Comparison of ENCODE assay signal across 8 mouse cellular contexts in the genomic region with DNA sequence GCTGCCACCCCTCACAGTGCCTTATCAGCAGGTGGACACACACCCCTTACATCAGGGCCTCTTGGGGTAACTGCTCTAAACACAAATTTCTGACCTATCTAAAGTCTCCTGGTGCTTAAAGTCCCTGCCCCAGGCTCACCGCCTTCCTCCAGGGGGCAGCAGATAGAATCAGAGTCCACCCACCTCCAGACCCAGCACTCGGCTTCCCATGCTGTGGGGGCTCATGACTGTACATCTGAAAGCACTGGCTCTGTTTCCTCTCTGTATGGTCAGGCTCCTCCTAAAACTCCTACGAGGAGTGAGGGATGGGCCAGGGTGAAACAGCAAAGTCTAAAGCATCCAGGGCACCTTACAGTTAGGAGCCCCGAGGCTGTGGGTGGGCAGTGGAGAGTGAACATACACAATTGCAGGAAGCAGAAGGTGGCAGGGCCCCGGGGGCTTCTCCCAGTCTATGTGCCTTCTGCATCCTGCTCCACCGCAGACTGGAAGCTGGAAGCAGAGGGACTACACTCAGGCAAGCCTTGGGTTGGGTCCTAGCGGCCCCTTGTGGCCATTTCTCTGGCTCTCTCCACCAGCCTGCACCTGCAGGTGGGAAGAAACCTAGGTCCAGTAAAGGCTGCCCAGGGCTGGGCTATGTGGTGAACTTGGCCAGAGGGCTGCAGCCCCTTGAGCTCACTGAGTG. TPM values are rescaled to one million over a fixed set of nuclear protein-coding genes. Genes with fewer than 3 reads are reported as not detected.
A peak's percentile ranks its signal among the peaks of the same experiment; 100 is the strongest.
DNase-seq lines count a peak whose midpoint lies in the region; ATAC-seq and TF ChIP-seq lines count a peak whose summit lies in the region.

No protein-coding gene starts in this region.

- no peak overlapping the region for H3K4me2 ChIP-seq in hindbrain, embryonic 13.5 days
- H3K4me2 ChIP-seq in lung, postnatal 0 days (replicated peaks; ENCODE audit: low read depth, low read length), result no peak overlapping the region

- peaks cover 26% of the 10 kb centered on the region for H3K4me1 ChIP-seq in hindbrain, embryonic 13.5 days (replicated peaks)
- H3K4me1 ChIP-seq in lung, postnatal 0 days (ENCODE audit: insufficient read depth, low read depth, low read length), result no peaks in the 10 kb centered on the region

- no peak overlapping the region for H3K4me3 ChIP-seq in hindbrain, embryonic 13.5 days
- H3K4me3 ChIP-seq in lung, postnatal 0 days (ENCODE audit: low read depth, low read length), result no peak overlapping the region

- no peaks in the 10 kb centered on the region for H3K9me3 ChIP-seq in hindbrain, embryonic 13.5 days
- H3K9me3 ChIP-seq in lung, postnatal 0 days (ENCODE audit: low read length), result no peaks in the 10 kb centered on the region

- no peaks in the 10 kb centered on the region for H3K27me3 ChIP-seq in Patski
- peaks cover 15% of the 10 kb centered on the region; the same call in 1 of the 2 replicates for H3K27me3 ChIP-seq in hindbrain, embryonic 13.5 days
- no peaks in the 10 kb centered on the region for H3K27me3 ChIP-seq in lung, postnatal 0 days (replicated peaks; ENCODE audit: insufficient read depth, low read length)

- 12% methylated on average over 7 of the region's 7 CpGs for WGBS in hindbrain, embryonic 13.5 days
- WGBS in lung, postnatal 0 days, result 9% methylated on average over 7 of the region's 7 CpGs

- CTCF ChIA-PET in Patski (lab: Charles Lee), result interaction anchor here (0.6 to 1.8 kb wide), 17 partner anchors 9 to 285 kb away, joined by 3 to 9 read pairs (median 4); no protein-coding TSS in a partner anchor

- H3K36me3 ChIP-seq in hindbrain, embryonic 13.5 days, result no peaks in the 10 kb centered on the region
- H3K36me3 ChIP-seq in lung, postnatal 0 days (ENCODE audit: insufficient read depth, low read length), result no peaks in the 10 kb centered on the region

- peak; percentile 74 for ATAC-seq in Patski
- ATAC-seq in hindbrain, embryonic 13.5 days (ENCODE audit: low FRiP score), result peak; percentile 85
- peak; percentile 83 for ATAC-seq in lung, postnatal 0 days

- no peak overlapping the region for H3K9ac ChIP-seq in hindbrain, embryonic 13.5 days
- H3K9ac ChIP-seq in lung, postnatal 0 days (replicated peaks; ENCODE audit: low read depth), result no peak overlapping the region

- TF ChIP-seq CTCF in Patski (IDR thresholded peaks at IDR 0.05), result peak; percentile 93
- peak; percentile 86 for TF ChIP-seq CTCF in lung, postnatal 0 days (IDR thresholded peaks at IDR 0.05)

- H3K27ac ChIP-seq in hindbrain, embryonic 13.5 days, result no peak overlapping the region
- no peak overlapping the region for H3K27ac ChIP-seq in lung, postnatal 0 days (ENCODE audit: low read length)

- in situ Hi-C loops in Patski (cut with MboI; ENCODE audit: low pct_unique_long_range_greater_than_20kb), result loop anchor here (5.0 kb wide), 1 partner anchor 230 kb away; no protein-coding TSS in a partner anchor

- no peak for TF ChIP-seq EP300 in lung, postnatal 0 days (IDR thresholded peaks at IDR 0.05)

- POLR2A ChIA-PET in Patski (lab: Charles Lee), result interaction anchor here (0.8 kb wide), 1 partner anchor 182 kb away, joined by 3 read pairs; no protein-coding TSS in a partner anchor

- DNase-seq in Patski (ENCODE audit: low read depth, low spot score), result peak; percentile 25
- peak; percentile 66 for DNase-seq in cerebellum, adult 9-11 months
- peak; percentile 53 to 81 for DNase-seq in frontal cortex, postnatal 10 days (ENCODE audit: low spot score in 2 of 2)
- DNase-seq in layer of hippocampus, postnatal 14 days (ENCODE audit: low spot score in 2 of 2), result peak; percentile 86 to 88
- peak; percentile 80 for DNase-seq in lung, postnatal 0 days (ENCODE audit: low spot score)
- peak; percentile 52 for DNase-seq in retina, adult 2 months (ENCODE audit: low read depth, low spot score)
- DNase-seq in urinary bladder, adult 2 months (ENCODE audit: low spot score), result peak; percentile 54

RNA-seq across cellular contexts. Expression of a gene that starts 31.3 kb away (rescaled TPM):
- not detected for polyA plus RNA-seq in Patski (2021)
- 21.8 and 26.3 TPM in 2 replicates for polyA plus RNA-seq in hindbrain, embryonic 13.5 days (2015; fragmentation: Nextera tagmentation; extraction: Ambion mirVana)
- 1 to 10 TPM; 1.6 to 3.0 TPM for total RNA-seq in layer of hippocampus, postnatal 14 days (2021)
- 0.08 TPM in 1 of 2 replicates, not detected in the other for polyA plus RNA-seq in lung, postnatal 0 days (2015; fragmentation: Nextera tagmentation; extraction: Ambion mirVana)
- not detected in 2 replicates for polyA plus RNA-seq in urinary bladder, adult 2 months (2012; rRNA removed)

Comparison
In these comparisons a context has a peak if more than half of its experiments do, and no peak if none do; other contexts are left out.
1. DNase-seq: peak in every context shown above with its lines; median percentile 87 in layer of hippocampus, postnatal 14 days; 80 in lung, postnatal 0 days; 67 in frontal cortex, postnatal 10 days; 66 in cerebellum, adult 9-11 months; 54 in urinary bladder, adult 2 months; 52 in retina, adult 2 months; 25 in Patski.
2. RNA of a gene that starts 31.3 kb away (polyA plus RNA-seq): 21.8 to 26.3 TPM in hindbrain, embryonic 13.5 days; 0.08 TPM in lung, postnatal 0 days, not detected in Patski (single experiment) and not detected in urinary bladder, adult 2 months; every median in the first group is over 10 times any median in the second.
3. Peak in every context shown above with its lines, with median percentiles within 50 percentile points of each other: ATAC-seq.